Mouse (Mus musculus) embryonic facial prominence, embryonic 14.5 days (tissue): Measurements from ENCODE around the gene Mmp24. TPM values are rescaled to one million over a fixed set of nuclear protein-coding genes. Genes with fewer than 3 reads are reported as not detected.
"Not testable (repeated sequence)": the region's sequence is repeated elsewhere in the genome, so short reads cannot be mapped to it uniquely, and the experiment has no call there.

Source experiments
- ATAC-seq: fragments of 200-750 bp; cut with Nextera tagmentation; 2 replicates; pipeline ENCODE4 v1.8.0; 2017; ENCODE audit warnings: low read depth, moderate number of reproducible peaks, moderate TSS enrichment
- DNase-seq: peaks from one replicate; pipeline ENCODE4 v3.0.0-alpha.2; 2015; ENCODE audit warnings: low spot score
- H3K27ac ChIP-seq: fragments of 300-500 bp; sonication (generic); replicated peaks from 2 replicates; pipeline ENCODE4 v1.5.1; 2014; ENCODE audit warnings: low read depth, mild to moderate bottlenecking, low read length, moderate library complexity
- H3K27me3 ChIP-seq: fragments of 300-500 bp; sonication (generic); replicated peaks from 2 replicates; pipeline ENCODE4 v1.6.1; 2014; ENCODE audit warnings: low read length; ENCODE audit not compliant: control insufficient read depth, insufficient read depth
- H3K36me3 ChIP-seq: fragments of 300-500 bp; sonication (generic); 2 replicates; pipeline ENCODE4 v1.6.1; 2014; ENCODE audit warnings: low read length, mixed read lengths; ENCODE audit not compliant: control insufficient read depth, insufficient read depth
- H3K4me1 ChIP-seq: fragments of 300-500 bp; sonication (generic); 2 replicates; pipeline ENCODE4 v1.6.1; 2014; ENCODE audit warnings: antibody characterized with exemption, low read length; ENCODE audit not compliant: control insufficient read depth, insufficient read depth
- H3K4me2 ChIP-seq: fragments of 300-500 bp; sonication (generic); 2 replicates; pipeline ENCODE4 v1.6.1; 2014; ENCODE audit warnings: low read depth, mild to moderate bottlenecking, low read length, moderate library complexity, mixed read lengths
- H3K4me3 ChIP-seq: fragments of 300-500 bp; sonication (generic); 2 replicates; pipeline ENCODE4 v1.5.1; 2014; ENCODE audit warnings: low read depth, mild to moderate bottlenecking, low read length
- H3K9ac ChIP-seq: fragments of 300-500 bp; sonication (generic); 2 replicates; pipeline ENCODE4 v1.6.1; 2014; ENCODE audit warnings: low read depth, mild to moderate bottlenecking, low read length, moderate library complexity, mixed read lengths
- H3K9me3 ChIP-seq: fragments of 300-500 bp; sonication (generic); 2 replicates; pipeline ENCODE4 v1.6.1; 2016; ENCODE audit warnings: low read length; ENCODE audit not compliant: control insufficient read depth
- WGBS: fragments of 180-500 bp; shearing (Covaris S2); extraction: QIAGEN DNeasy Blood & Tissue Kit; methylation state at CpG from one replicate; pipeline ENCODE4 v1.1.7; 2014; 5-methylcytosine and 5-hydroxymethylcytosine counted together
- polyA plus RNA-seq: library from polyadenylated mRNA; unstranded; fragments of >200 nt; fragmentation: Nextera tagmentation; extraction: Ambion mirVana; gene quantifications from 2 replicates; pipeline ENCODE4 v1.2.1, GENCODE M21; 2014

Gene Mmp24
- polyA plus RNA-seq, 1 experiment from 2014 or later: 0.51 TPM

- DNase-seq (no peak), ATAC-seq (no peak)
- Histone ChIP-seq H3K36me3 (peaks cover 27% of the 10 kb centered on the region), H3K27ac (peak overlapping the region; percentile 72), H3K4me2 (peak overlapping the region; percentile 72), H3K4me1 (peaks cover 16% of the 10 kb centered on the region), H3K27me3 (no peaks in the 10 kb centered on the region), H3K9ac (peak overlapping the region; percentile 82), H3K9me3 (no peaks in the 10 kb centered on the region), H3K4me3 (peak overlapping the region; percentile 74)
- 3% methylated on average over 40 of the region's 52 CpGs for WGBS
These were observed 50.9 kb downstream of the Mmp24 start for GRCm38 (mm10) chr2:155825904-155826629.

- WGBS: 3% methylated on average over 27 of the region's 27 CpGs
- Histone ChIP-seq H3K4me3 (peak within 1 kb of the TSS; percentile 74), H3K9ac (peak within 1 kb of the TSS; percentile 82), H3K9me3 (no peaks in the 10 kb centered on the region), H3K27me3 (no peaks in the 10 kb centered on the region), H3K4me2 (peak within 1 kb of the TSS; percentile 72), H3K4me1 (peaks cover 16% of the 10 kb centered on the region), H3K36me3 (peaks cover 21% of the 10 kb centered on the region), H3K27ac (peak within 1 kb of the TSS; percentile 72)
- DNase-seq (peak; percentile 97), ATAC-seq (peak; percentile 97)
These were observed 51.7 kb downstream of the Mmp24 start, which contains the start of gene Eif6 for GRCm38 (mm10) chr2:155826630-155827424. Gene Eif6, minus strand, starts transcription at chr2:155826925.

DNA sequence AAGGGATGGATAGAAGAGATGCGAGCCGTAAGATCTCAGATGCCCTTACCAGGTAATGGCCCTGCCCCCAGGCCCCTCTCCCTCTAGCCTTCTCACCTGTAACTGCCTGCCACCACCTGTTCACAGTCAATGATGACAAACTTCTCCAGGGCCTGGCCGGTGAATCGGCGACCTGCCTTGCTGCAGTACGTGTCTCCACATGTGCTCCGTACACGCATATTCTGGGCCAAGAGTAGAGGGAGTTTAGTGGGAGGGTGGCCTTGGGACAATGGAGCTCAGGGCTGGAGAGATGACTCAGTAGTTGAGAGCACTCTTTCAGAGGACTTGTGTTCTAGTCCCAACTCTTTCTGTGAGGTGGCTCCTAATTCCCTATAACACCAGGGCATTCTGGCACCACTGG is 55.7 kb downstream of the Mmp24 start:
- 97% methylated on average over 8 of the region's 8 CpGs for WGBS
- H3K9me3 ChIP-seq: no peaks in the 10 kb centered on the region
- no peak overlapping the region for H3K4me2 ChIP-seq
- no peak for DNase-seq
- H3K27me3 ChIP-seq: no peaks in the 10 kb centered on the region
- H3K4me1 ChIP-seq: peaks cover 9% of the 10 kb centered on the region
- H3K27ac ChIP-seq: no peak overlapping the region
- H3K9ac ChIP-seq: no peak overlapping the region
- H3K36me3 ChIP-seq: no peaks in the 10 kb centered on the region
- H3K4me3 ChIP-seq: no peak overlapping the region
- no peak for ATAC-seq

- ATAC-seq: no peak
- no peaks in the 10 kb centered on the region for H3K36me3 ChIP-seq
- H3K9me3 ChIP-seq: no peaks in the 10 kb centered on the region
- no peak for DNase-seq
- 57% methylated on average over 9 of the region's 9 CpGs for WGBS
- peaks cover 9% of the 10 kb centered on the region for H3K4me1 ChIP-seq
- no peak overlapping the region for H3K4me2 ChIP-seq
- no peak overlapping the region for H3K27ac ChIP-seq
- H3K27me3 ChIP-seq: no peaks in the 10 kb centered on the region
- H3K9ac ChIP-seq: no peak overlapping the region
- no peak overlapping the region for H3K4me3 ChIP-seq
These were observed 56.2 kb downstream of the Mmp24 start for GRCm38 (mm10) chr2:155831302-155831701.

- not testable (repeated sequence) for ATAC-seq, H3K9me3 ChIP-seq, H3K36me3 ChIP-seq, H3K4me1 ChIP-seq, H3K27ac ChIP-seq, H3K27me3 ChIP-seq, H3K4me3 ChIP-seq, H3K9ac ChIP-seq, DNase-seq, H3K4me2 ChIP-seq
- WGBS: 72% methylated on average over 1 of the region's 1 CpGs
These were observed 56.9 kb downstream of the Mmp24 start for GRCm38 (mm10) chr2:155832087-155832486.

DNA sequence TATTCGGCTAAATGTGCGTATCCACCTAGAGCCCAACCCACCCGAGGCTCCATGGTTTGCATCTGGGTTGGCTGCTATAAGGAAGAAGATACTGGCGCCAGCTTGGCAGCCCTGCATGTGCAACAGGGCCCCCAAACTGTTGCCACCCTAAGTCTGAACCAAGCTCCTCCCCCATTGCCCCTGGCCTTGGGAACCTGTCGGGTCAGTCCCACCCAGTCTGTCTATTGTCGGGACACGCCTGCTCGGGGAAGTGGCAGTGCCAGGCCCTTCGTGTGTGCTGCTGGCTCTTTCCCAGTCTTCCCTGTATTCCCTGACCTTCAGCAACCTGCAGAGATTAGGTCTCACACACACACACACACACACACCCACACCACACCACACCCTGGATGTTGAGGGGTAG is 59.6 kb downstream of the Mmp24 start, which contains the start of gene Fam83c:
Gene Fam83c, minus strand, starts transcription at position 123 of the 400 bp plus-strand sequence.
- H3K4me1 ChIP-seq: no peaks in the 10 kb centered on the region
- peak; percentile 71; the same call in 1 of the 2 replicates for ATAC-seq
- H3K9me3 ChIP-seq: no peaks in the 10 kb centered on the region
- no peaks in the 10 kb centered on the region for H3K36me3 ChIP-seq
- H3K9ac ChIP-seq: peak within 1 kb of the TSS; percentile 34; the same call in 1 of the 2 replicates
- 55% methylated on average over 8 of the region's 9 CpGs for WGBS
- H3K4me3 ChIP-seq: no peak within 1 kb of the TSS; the same call in 1 of the 2 replicates
- H3K27ac ChIP-seq: no peak within 1 kb of the TSS
- DNase-seq: peak; percentile 22
- no peaks in the 10 kb centered on the region for H3K27me3 ChIP-seq
- no peak within 1 kb of the TSS; the same call in 1 of the 2 replicates for H3K4me2 ChIP-seq

GRCm38 (mm10) chr2:155837961-155838360 is 62.8 kb downstream of the Mmp24 start:
- no peaks in the 10 kb centered on the region for H3K36me3 ChIP-seq
- H3K4me1 ChIP-seq: no peaks in the 10 kb centered on the region
- H3K27me3 ChIP-seq: no peaks in the 10 kb centered on the region
- H3K9me3 ChIP-seq: no peaks in the 10 kb centered on the region
- no peak overlapping the region for H3K4me3 ChIP-seq
- WGBS: 59% methylated on average over 3 of the region's 3 CpGs
- no peak overlapping the region for H3K4me2 ChIP-seq
- ATAC-seq (no peak), DNase-seq (no peak)
- no peak overlapping the region for H3K27ac ChIP-seq
- no peak overlapping the region for H3K9ac ChIP-seq

DNA sequence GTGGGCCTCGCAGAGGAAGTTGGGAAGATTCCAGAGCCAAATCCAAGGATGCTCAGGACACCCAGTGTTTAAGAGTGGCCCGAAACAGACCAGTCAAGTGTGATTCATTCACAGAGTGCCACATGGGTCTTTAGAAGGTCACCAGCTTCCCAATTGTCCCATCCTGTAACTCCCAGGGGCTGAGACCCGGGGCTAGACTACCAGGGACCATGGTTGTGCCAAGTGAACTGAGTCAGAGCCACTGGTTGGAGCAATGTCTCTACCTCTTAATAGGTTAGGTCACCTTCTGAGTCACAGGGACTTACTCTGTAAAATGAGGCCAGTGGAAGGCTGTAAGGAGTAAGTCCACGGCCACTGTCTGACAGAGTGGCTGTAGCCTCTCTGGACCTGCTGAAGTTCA is 63.8 kb downstream of the Mmp24 start:
- Histone ChIP-seq H3K4me1 (no peaks in the 10 kb centered on the region), H3K4me2 (no peak overlapping the region), H3K9ac (no peak overlapping the region), H3K9me3 (no peaks in the 10 kb centered on the region), H3K4me3 (no peak overlapping the region), H3K36me3 (no peaks in the 10 kb centered on the region), H3K27me3 (no peaks in the 10 kb centered on the region), H3K27ac (no peak overlapping the region)
- 77% methylated on average over 4 of the region's 4 CpGs for WGBS
- DNase-seq (no peak), ATAC-seq (no peak)
